Mouse (Mus musculus) regulatory T cell (primary cell): ENCODE results near the gene Cox7a1.

Experiments
- in situ Hi-C: fragments of 300-600 bp; cut with MboI, MseI; formaldehyde crosslinking; loops from one replicate; pipeline ENCODE4 v1.15.1; 2025; ENCODE audit warnings: high pct_unique_total_duplicates

Cox7a1 gene

GRCm38 (mm10) chr7:30220008-30220356, 36.0 kb downstream of the Cox7a1 start:
- in situ Hi-C loops: no loop called here

GRCm38 (mm10) chr7:30221433-30221832, 37.5 kb downstream of the Cox7a1 start:
- in situ Hi-C loops: no loop called here

GRCm38 (mm10) chr7:30222205-30222604, 38.3 kb downstream of the Cox7a1 start:
- in situ Hi-C loops: no loop called here

GRCm38 (mm10) chr7:30224206-30224605, 40.3 kb downstream of the Cox7a1 start:
- in situ Hi-C loops: no loop called here

GRCm38 (mm10) chr7:30231328-30231668, 47.4 kb downstream of the Cox7a1 start:
- in situ Hi-C loops: no loop called here

- in situ Hi-C loops: no loop called here
These were observed 47.9 kb downstream of the Cox7a1 start, which contains the start of the genes Polr2i and Tbcb for GRCm38 (mm10) chr7:30231669-30232454. Gene Polr2i (plus strand): TSS chr7:30231948. Gene Tbcb (minus strand): TSS chr7:30232272.

GRCm38 (mm10) chr7:30232631-30233148, 48.7 kb downstream of the Cox7a1 start:
- in situ Hi-C loops: no loop called here

- in situ Hi-C loops: no loop called here
These were observed 49.4 kb downstream of the Cox7a1 start for GRCm38 (mm10) chr7:30233387-30233786.

GRCm38 (mm10) chr7:30234276-30234858, 50.4 kb downstream of the Cox7a1 start:
- in situ Hi-C loops: no loop called here

- in situ Hi-C loops: no loop called here
These were observed 51.1 kb downstream of the Cox7a1 start for GRCm38 (mm10) chr7:30235091-30235490.

- in situ Hi-C loops: no loop called here
These were observed 51.7 kb downstream of the Cox7a1 start, which contains the start of gene Ovol3 for GRCm38 (mm10) chr7:30235625-30236024. Gene Ovol3 (minus strand): TSS chr7:30235725.
